Mouse (Mus musculus) thymus, adult 2 months (tissue): ENCODE data around the gene Lamb2.

Experiments
- CTCF ChIP-seq: fragments of 200-500 bp; IDR thresholded peaks from 2 replicates; pipeline ENCODE4 v1.5.1; 2012; ENCODE audit warnings: mild to moderate bottlenecking, control low read depth, low read length, moderate library complexity, borderline replicate concordance; ENCODE audit not compliant: control insufficient read depth, poor library complexity, insufficient read depth; ENCODE audit errors: extremely low read depth
- POLR2A ChIP-seq: fragments of 200-500 bp; IDR thresholded peaks from 2 replicates; pipeline ENCODE4 v1.6.1; 2012; ENCODE audit warnings: mild to moderate bottlenecking, low read length, control low read depth, moderate library complexity; ENCODE audit not compliant: control insufficient read depth, poor library complexity, insufficient read depth; ENCODE audit errors: extremely low read depth

- TF ChIP-seq CTCF: no peak
- no peak for TF ChIP-seq POLR2A
Observed at GRCm38 (mm10) chr9:108436182-108436581, 43.4 kb upstream of the Lamb2 start, which contains the start of gene BC048562.
